Mouse (Mus musculus): ENCODE results near the gene Hjurp. TPM values are rescaled to one million over a fixed set of nuclear protein-coding genes. Genes with fewer than 3 reads are reported as not detected.

Gene Hjurp
- total and polyA plus RNA-seq, 2 experiments = 32.8 to 90.1 TPM

GRCm38 (mm10) chr1:88234248-88234610, 43.2 kb downstream of the Hjurp start:
- Histone ChIP-seq H3K4me3 (ENCODE audit: insufficient read depth, low read depth, low read length) (no peak overlapping the region), H3K27ac (replicated peaks; ENCODE audit: insufficient read depth, low read depth, low read length) (no peak overlapping the region), H3K9ac (ENCODE audit: low read depth, low read length) (no peak overlapping the region), H3K27me3 (ENCODE audit: control insufficient read depth, insufficient read depth, low read length) (no peaks in the 10 kb centered on the region), H3K79me2 (ENCODE audit: control insufficient read depth, insufficient read depth, low read length) (no peaks in the 10 kb centered on the region), H3K4me1 (ENCODE audit: control insufficient read depth, insufficient read depth, low read length) (no peaks in the 10 kb centered on the region), H3K36me3 (ENCODE audit: control insufficient read depth, insufficient read depth, low read length) (no peaks in the 10 kb centered on the region)
- TF ChIP-seq POLR2A (IDR thresholded peaks at IDR 0.05; ENCODE audit: extremely low read depth, insufficient read depth, low read length) = no peak
- TF ChIP-seq CTCF (IDR thresholded peaks at IDR 0.05; ENCODE audit: low read depth, low read length) = no peak
- no peak for DNase-seq (ENCODE audit: extremely low read depth, low read depth, low spot score)
- WGBS = 69% methylated on average over 4 of the region's 4 CpGs

DNA sequence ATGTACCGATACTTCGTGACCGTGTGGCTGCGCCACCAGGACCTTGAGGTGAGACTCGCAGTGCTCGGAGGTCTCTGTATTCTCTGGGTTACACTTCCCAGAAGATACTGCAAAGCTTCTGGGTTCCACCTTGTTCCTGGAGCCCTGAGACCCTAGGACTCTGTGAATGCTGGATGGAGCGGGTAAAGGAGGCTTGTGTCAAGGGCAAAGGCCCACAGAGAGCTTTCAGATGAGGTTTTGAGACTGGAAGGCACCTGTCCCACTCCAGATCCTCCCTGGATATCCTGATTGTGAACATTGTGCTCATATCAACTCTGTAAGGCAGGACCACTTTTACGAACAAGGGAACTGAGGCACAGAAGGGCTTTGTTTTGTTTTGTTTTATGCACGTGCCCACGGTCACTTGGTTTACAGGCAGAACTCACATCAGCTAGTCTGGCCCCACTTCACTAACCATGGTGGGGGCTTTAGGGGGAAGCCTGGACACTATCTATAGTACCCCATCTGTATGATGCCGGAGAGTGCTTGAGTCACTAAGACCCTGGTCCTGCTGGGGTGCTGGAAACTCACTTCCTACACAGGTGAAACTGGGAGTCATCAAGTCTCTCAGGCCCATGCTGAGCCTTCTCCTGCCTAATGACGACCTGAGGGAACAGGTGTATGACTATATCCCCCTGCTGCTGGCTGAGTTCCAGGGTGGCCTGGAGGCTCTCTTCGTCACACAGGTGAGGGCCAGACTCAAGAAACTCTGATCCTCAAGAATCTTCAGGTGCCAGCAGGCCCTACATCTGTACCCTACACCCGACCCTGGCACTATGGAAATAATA, 43.8 kb downstream of the Hjurp start:
- Histone ChIP-seq H3K36me3 (ENCODE audit: control insufficient read depth, insufficient read depth, low read length) (no peaks in the 10 kb centered on the region), H3K4me3 (ENCODE audit: insufficient read depth, low read depth, low read length) (no peak overlapping the region), H3K27ac (replicated peaks; ENCODE audit: insufficient read depth, low read depth, low read length) (no peak overlapping the region), H3K4me1 (ENCODE audit: control insufficient read depth, insufficient read depth, low read length) (no peaks in the 10 kb centered on the region), H3K27me3 (ENCODE audit: control insufficient read depth, insufficient read depth, low read length) (no peaks in the 10 kb centered on the region), H3K79me2 (ENCODE audit: control insufficient read depth, insufficient read depth, low read length) (no peaks in the 10 kb centered on the region), H3K9ac (ENCODE audit: low read depth, low read length) (no peak overlapping the region)
- TF ChIP-seq CTCF (IDR thresholded peaks at IDR 0.05; ENCODE audit: low read depth, low read length) = no peak
- no peak for TF ChIP-seq POLR2A (IDR thresholded peaks at IDR 0.05; ENCODE audit: extremely low read depth, insufficient read depth, low read length)
- 71% methylated on average over 14 of the region's 14 CpGs for WGBS
- DNase-seq (ENCODE audit: extremely low read depth, low read depth, low spot score) = no peak

DNA sequence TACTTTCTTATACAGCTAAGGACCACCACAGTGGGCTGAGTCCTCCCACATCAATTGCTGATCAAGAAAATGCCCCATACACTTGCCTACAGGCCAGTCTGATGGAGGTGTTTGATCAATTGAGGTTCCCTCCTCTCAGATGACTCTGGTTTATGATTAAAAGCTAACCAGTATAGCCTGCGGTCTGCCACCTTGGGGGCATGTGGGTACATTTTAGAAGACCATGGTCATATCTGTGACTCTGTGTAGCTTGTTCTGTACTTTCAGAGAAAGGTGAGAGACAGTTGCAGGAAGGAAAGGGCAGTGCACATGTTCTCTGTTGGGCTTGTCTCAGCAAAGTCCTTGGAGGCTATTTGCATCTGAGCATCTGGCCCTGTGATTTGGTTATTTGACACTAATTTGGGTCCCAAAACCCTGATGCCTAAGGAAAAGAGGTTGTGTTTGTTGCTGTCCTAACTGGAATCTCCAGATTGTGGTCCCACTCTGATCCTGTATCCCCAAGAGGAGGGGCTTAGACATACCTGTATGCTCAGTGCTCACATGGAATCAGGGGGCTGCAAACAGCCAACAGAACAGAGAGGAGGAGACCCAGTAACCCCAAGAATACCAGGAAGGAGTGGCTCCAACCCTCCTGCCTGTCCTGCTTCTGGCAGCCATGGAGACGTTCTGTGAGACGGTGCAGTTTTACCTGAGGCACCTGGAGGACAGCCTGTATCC, 44.6 kb downstream of the Hjurp start:
- H3K79me2 ChIP-seq (ENCODE audit: control insufficient read depth, insufficient read depth, low read length) = no peaks in the 10 kb centered on the region
- H3K9ac ChIP-seq (ENCODE audit: low read depth, low read length) = no peak overlapping the region
- TF ChIP-seq CTCF (IDR thresholded peaks at IDR 0.05; ENCODE audit: low read depth, low read length) = no peak
- TF ChIP-seq POLR2A (IDR thresholded peaks at IDR 0.05; ENCODE audit: extremely low read depth, insufficient read depth, low read length) = no peak
- no peak for DNase-seq (ENCODE audit: extremely low read depth, low read depth, low spot score)
- H3K27ac ChIP-seq (replicated peaks; ENCODE audit: insufficient read depth, low read depth, low read length) = no peak overlapping the region
- H3K27me3 ChIP-seq (ENCODE audit: control insufficient read depth, insufficient read depth, low read length) = no peaks in the 10 kb centered on the region
- H3K4me3 ChIP-seq (ENCODE audit: insufficient read depth, low read depth, low read length) = no peak overlapping the region
- H3K4me1 ChIP-seq (ENCODE audit: control insufficient read depth, insufficient read depth, low read length) = no peaks in the 10 kb centered on the region
- 52% methylated on average over 3 of the region's 3 CpGs for WGBS
- no peaks in the 10 kb centered on the region for H3K36me3 ChIP-seq (ENCODE audit: control insufficient read depth, insufficient read depth, low read length)

DNA sequence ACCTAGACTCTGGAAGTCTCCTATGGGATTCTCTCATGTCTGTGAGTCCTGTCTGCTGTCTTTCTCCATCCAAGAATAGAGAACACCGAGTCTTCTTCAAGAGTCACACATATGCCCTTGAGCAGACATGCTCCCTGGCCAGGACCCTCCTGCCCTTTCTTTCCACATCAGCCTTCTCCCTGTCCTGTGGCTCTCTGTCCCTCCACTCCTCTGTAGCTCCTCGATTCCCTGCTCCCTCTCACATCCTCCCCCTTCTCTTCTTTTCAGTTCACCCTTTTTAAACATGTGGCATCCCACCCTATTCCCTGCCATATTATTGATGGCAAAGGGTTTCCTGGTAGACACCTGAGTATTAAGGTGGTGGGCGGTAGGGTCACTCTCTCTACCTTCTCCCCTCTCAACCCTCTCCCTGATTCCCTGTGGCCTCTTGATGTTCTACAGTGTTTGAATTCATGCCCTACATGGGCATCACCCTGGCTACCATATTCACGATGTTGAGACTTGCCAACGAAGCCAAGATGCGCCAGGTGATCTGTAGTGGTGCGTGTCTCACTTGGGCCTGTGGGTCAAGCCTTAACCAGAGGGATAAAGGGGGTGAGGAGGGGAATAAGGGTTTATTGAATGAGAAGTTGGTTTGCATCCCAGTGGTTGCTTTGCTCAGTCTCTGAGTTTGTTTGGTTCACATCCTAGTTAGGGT, 45.5 kb downstream of the Hjurp start:
- Histone ChIP-seq H3K9ac (ENCODE audit: low read depth, low read length) (no peak overlapping the region), H3K79me2 (ENCODE audit: control insufficient read depth, insufficient read depth, low read length) (no peaks in the 10 kb centered on the region), H3K27me3 (ENCODE audit: control insufficient read depth, insufficient read depth, low read length) (no peaks in the 10 kb centered on the region), H3K27ac (replicated peaks; ENCODE audit: insufficient read depth, low read depth, low read length) (no peak overlapping the region), H3K4me1 (ENCODE audit: control insufficient read depth, insufficient read depth, low read length) (no peaks in the 10 kb centered on the region), H3K36me3 (ENCODE audit: control insufficient read depth, insufficient read depth, low read length) (no peaks in the 10 kb centered on the region), H3K4me3 (ENCODE audit: insufficient read depth, low read depth, low read length) (no peak overlapping the region)
- WGBS = 67% methylated on average over 7 of the region's 7 CpGs
- no peak for TF ChIP-seq CTCF (IDR thresholded peaks at IDR 0.05; ENCODE audit: low read depth, low read length)
- no peak for TF ChIP-seq POLR2A (IDR thresholded peaks at IDR 0.05; ENCODE audit: extremely low read depth, insufficient read depth, low read length)
- DNase-seq (ENCODE audit: extremely low read depth, low read depth, low spot score) = no peak

GRCm38 (mm10) chr1:88230981-88231802, 46.2 kb downstream of the Hjurp start:
- no peaks in the 10 kb centered on the region for H3K79me2 ChIP-seq (ENCODE audit: control insufficient read depth, insufficient read depth, low read length)
- no peak for DNase-seq (ENCODE audit: extremely low read depth, low read depth, low spot score)
- 78% methylated on average over 6 of the region's 6 CpGs for WGBS
- H3K4me1 ChIP-seq (ENCODE audit: control insufficient read depth, insufficient read depth, low read length) = no peaks in the 10 kb centered on the region
- H3K27me3 ChIP-seq (ENCODE audit: control insufficient read depth, insufficient read depth, low read length) = no peaks in the 10 kb centered on the region
- H3K4me3 ChIP-seq (ENCODE audit: insufficient read depth, low read depth, low read length) = no peak overlapping the region
- no peak for TF ChIP-seq POLR2A (IDR thresholded peaks at IDR 0.05; ENCODE audit: extremely low read depth, insufficient read depth, low read length)
- no peak for TF ChIP-seq CTCF (IDR thresholded peaks at IDR 0.05; ENCODE audit: low read depth, low read length)
- no peak overlapping the region for H3K27ac ChIP-seq (replicated peaks; ENCODE audit: insufficient read depth, low read depth, low read length)
- H3K36me3 ChIP-seq (ENCODE audit: control insufficient read depth, insufficient read depth, low read length) = no peaks in the 10 kb centered on the region
- no peak overlapping the region for H3K9ac ChIP-seq (ENCODE audit: low read depth, low read length)

All from liver, adult 2 months (tissue).